Mouse (Mus musculus) forebrain, embryonic 11.5 days (tissue): ENCODE results near the gene Pknox2. TPM values are rescaled to one million over a fixed set of nuclear protein-coding genes. Genes with fewer than 3 reads are reported as not detected.

Experiments used
- ATAC-seq: fragments of 200-750 bp; cut with Nextera tagmentation; replicated peaks from 2 replicates; pipeline ENCODE4 v1.8.0; 2017; ENCODE audit warnings: moderate TSS enrichment; ENCODE audit not compliant: low FRiP score
- DNase-seq: peaks from one replicate; pipeline ENCODE4 v3.0.0-alpha.2; 2017; ENCODE audit warnings: low spot score
- H3K27ac ChIP-seq: fragments of 300-500 bp; sonication (generic); 2 replicates; pipeline ENCODE4 v1.5.1; 2014; ENCODE audit warnings: low read depth, low read length
- H3K27me3 ChIP-seq: fragments of 300-500 bp; sonication (generic); 2 replicates; pipeline ENCODE4 v1.6.1; 2014; ENCODE audit warnings: mild to moderate bottlenecking, low read length, mixed read lengths; ENCODE audit not compliant: control insufficient read depth, insufficient read depth
- H3K36me3 ChIP-seq: fragments of 300-500 bp; sonication (generic); 2 replicates; pipeline ENCODE4 v1.6.1; 2014; ENCODE audit warnings: mild to moderate bottlenecking, low read length, moderate library complexity, mixed read lengths; ENCODE audit not compliant: control insufficient read depth, insufficient read depth
- H3K4me1 ChIP-seq: fragments of 300-500 bp; sonication (generic); replicated peaks from 2 replicates; pipeline ENCODE4 v1.6.1; 2014; ENCODE audit warnings: low read length, mixed read lengths; ENCODE audit not compliant: control insufficient read depth, insufficient read depth
- H3K4me2 ChIP-seq: fragments of 300-500 bp; sonication (generic); 2 replicates; pipeline ENCODE4 v1.6.1; 2014; ENCODE audit warnings: low read depth, mild to moderate bottlenecking, low read length, moderate library complexity, mixed read lengths; ENCODE audit not compliant: severe bottlenecking
- H3K4me3 ChIP-seq: fragments of 300-500 bp; sonication (generic); 2 replicates; pipeline ENCODE4 v1.5.1; 2014; ENCODE audit warnings: low read depth, low read length
- H3K9ac ChIP-seq: fragments of 300-500 bp; sonication (generic); 2 replicates; pipeline ENCODE4 v1.6.1; 2014; ENCODE audit warnings: low read length
- H3K9me3 ChIP-seq: fragments of 300-500 bp; sonication (generic); 2 replicates; pipeline ENCODE4 v1.6.1; 2016; ENCODE audit warnings: low read length, mixed read lengths; ENCODE audit not compliant: control insufficient read depth
- WGBS: fragments of 180-500 bp; shearing (Covaris S2); extraction: QIAGEN DNeasy Blood & Tissue Kit; methylation state at CpG from one replicate; pipeline ENCODE4 v1.1.7; 2014; 5-methylcytosine and 5-hydroxymethylcytosine counted together
- polyA plus RNA-seq: library from polyadenylated mRNA; unstranded; fragments of >200 nt; fragmentation: Nextera tagmentation; extraction: Ambion mirVana; gene quantifications from 2 replicates; pipeline ENCODE4 v1.2.1, GENCODE M21; 2014

Pknox2 gene
- polyA plus RNA-seq, 1 experiment from 2014 or later = 21.0 TPM

DNA sequence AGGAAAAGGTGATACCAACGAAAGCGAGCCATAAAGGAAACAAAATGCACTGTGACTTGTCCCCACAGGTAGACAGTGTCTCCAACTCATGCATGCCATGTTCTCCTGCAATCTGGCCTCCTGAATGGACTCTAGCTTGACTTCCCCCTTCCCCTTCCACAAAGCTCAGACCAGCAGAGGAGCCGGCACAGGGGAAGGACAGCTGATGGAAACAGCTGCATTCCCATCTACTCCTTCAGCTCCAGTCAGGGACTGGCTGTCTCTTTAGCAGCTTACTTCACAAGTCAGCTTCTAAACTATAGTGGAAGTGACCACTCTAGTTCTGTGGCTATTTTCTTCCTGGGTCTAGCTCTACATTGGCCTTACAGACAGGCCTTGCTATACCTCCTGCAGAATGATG is 43.0 kb downstream of the Pknox2 start:
- H3K4me1 ChIP-seq = peaks cover 15% of the 10 kb centered on the region; the same call in 1 of the 2 replicates
- H3K9me3 ChIP-seq = no peaks in the 10 kb centered on the region
- no peak overlapping the region for H3K4me2 ChIP-seq
- ATAC-seq (no peak), DNase-seq (peak; percentile 30)
- H3K9ac ChIP-seq = no peak overlapping the region
- H3K36me3 ChIP-seq = no peaks in the 10 kb centered on the region
- no peak overlapping the region for H3K4me3 ChIP-seq
- H3K27ac ChIP-seq = no peak overlapping the region
- 62% methylated on average over 3 of the region's 3 CpGs for WGBS
- no peaks in the 10 kb centered on the region for H3K27me3 ChIP-seq

DNA sequence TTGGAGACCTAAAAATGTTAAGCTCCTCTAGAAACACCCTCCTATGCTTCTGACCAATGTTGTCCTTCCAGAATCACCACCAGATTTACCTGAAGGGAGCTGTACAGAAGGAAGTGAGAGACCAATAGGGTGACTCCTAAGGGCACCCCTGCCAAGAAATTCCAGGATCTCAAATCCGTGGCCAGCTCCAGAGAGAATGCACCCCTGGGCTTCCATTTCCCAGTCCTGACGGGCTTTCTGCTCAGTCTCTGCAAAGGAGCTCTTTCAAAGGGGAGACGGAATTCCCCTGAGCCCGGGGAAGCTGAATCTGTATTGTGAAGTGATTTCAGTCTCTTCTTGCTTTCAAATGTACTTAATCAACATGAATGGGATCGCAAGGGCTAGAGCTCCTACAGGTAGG is 43.4 kb downstream of the Pknox2 start:
- H3K27ac ChIP-seq = no peak overlapping the region
- ATAC-seq (no peak), DNase-seq (peak; percentile 37)
- H3K9ac ChIP-seq = no peak overlapping the region
- no peak overlapping the region for H3K4me3 ChIP-seq
- no peaks in the 10 kb centered on the region for H3K36me3 ChIP-seq
- H3K9me3 ChIP-seq = no peaks in the 10 kb centered on the region
- peaks cover 15% of the 10 kb centered on the region; the same call in 1 of the 2 replicates for H3K4me1 ChIP-seq
- H3K27me3 ChIP-seq = no peaks in the 10 kb centered on the region
- 31% methylated on average over 5 of the region's 5 CpGs for WGBS
- no peak overlapping the region for H3K4me2 ChIP-seq

DNA sequence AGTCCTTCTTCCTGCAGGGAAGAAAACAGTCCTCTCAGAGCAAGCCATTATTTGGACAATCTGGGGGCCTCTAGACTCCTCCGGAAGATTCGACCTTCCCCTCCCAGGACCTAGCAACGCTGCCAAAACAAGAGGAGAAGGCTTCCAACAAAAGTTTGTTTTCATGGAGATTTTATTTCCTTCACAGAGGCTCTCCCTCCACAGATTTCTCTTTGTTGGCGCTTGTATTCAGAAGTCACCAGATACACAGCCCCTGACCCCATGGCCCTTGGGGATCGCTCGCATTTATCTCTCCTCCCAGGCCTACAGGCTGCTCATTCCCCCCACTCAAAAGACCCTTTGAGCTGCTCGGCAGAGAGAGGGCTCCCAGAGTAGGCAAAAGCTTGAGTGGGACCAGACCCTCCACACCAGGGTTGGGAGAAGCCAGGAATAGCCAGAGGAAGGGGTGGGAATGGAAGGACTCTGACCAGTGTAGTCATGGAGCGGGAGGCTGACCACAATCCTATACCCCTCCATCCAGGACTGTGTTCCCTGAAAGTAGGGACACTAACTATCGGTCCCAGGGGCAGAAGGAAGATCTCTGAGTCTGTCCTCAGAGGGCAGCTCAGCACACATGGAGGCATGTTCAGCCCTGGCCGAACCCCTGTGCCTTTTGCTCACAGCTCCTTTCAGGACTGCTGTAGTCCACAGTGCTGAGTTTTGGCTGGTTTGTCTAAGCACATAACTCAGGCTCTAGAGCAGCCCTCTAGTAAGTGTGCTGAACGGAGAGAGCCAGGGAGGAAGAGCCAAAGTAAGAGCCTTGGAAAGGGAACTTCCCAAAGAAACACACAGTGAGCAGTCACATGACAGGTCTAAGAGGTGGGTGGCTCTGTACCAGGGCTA is 45.9 kb downstream of the Pknox2 start:
- no peak overlapping the region for H3K4me3 ChIP-seq
- ATAC-seq (0 out of 2 replicates have a peak, but pooled peaks have one; percentile 27), DNase-seq (peak; percentile 49)
- 43% methylated on average over 11 of the region's 11 CpGs for WGBS
- peak overlapping the region; percentile 5; the same call in 1 of the 2 replicates for H3K9ac ChIP-seq
- no peaks in the 10 kb centered on the region for H3K9me3 ChIP-seq
- H3K4me1 ChIP-seq = peaks cover 5% of the 10 kb centered on the region; the same call in 1 of the 2 replicates
- no peaks in the 10 kb centered on the region for H3K36me3 ChIP-seq
- peak overlapping the region; percentile 26; the same call in 1 of the 2 replicates for H3K27ac ChIP-seq
- H3K27me3 ChIP-seq = no peaks in the 10 kb centered on the region
- H3K4me2 ChIP-seq = no peak overlapping the region

DNA sequence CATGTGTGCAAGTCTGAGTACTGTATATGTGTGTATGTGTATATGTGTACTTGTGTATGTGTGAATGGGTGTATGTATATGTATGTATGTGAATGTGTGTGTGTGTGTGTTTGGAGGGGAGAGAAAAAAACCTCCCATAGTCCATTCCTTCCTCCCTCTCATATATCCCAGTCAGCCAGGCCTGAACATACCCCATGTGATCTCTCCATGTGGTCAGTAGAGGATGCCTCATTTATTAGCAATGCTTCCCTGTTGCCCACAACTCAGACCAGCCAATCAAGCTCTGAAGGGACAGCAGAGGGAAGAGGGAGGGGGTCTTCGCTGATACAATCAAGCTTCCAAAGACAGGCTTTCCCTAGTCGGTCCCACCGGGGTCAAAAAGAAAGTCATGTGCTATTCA is 47.6 kb downstream of the Pknox2 start:
- Histone ChIP-seq H3K4me1 (peaks cover 8% of the 10 kb centered on the region; the same call in 1 of the 2 replicates), H3K27ac (no peak overlapping the region), H3K4me3 (no peak overlapping the region), H3K27me3 (no peaks in the 10 kb centered on the region), H3K36me3 (no peaks in the 10 kb centered on the region), H3K9ac (no peak overlapping the region), H3K9me3 (no peaks in the 10 kb centered on the region), H3K4me2 (no peak overlapping the region)
- ATAC-seq = no peak
- DNase-seq = peak; percentile 23
- 77% methylated on average over 3 of the region's 3 CpGs for WGBS

DNA sequence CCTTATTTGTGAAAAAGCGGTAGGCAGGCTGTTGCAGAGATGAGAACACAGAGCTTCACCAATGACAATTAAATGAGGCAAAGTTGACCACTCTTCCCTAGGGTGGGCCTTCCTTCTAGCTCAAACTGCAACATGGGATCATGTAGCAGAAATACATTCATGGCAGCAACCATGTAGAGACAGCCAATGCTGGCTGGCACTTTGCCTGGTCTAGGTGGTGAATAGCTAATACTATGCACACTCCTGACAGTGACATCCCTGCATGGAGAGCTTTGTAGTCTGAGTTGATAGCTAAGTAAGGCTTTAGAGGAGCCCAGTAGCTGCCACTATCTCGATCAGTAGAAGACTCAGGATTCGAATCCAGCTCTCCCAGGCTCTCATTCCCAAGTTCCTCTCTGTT is 48.6 kb downstream of the Pknox2 start:
- H3K27ac ChIP-seq = no peak overlapping the region
- ATAC-seq (no peak), DNase-seq (no peak)
- no peak overlapping the region for H3K4me2 ChIP-seq
- H3K36me3 ChIP-seq = no peaks in the 10 kb centered on the region
- H3K27me3 ChIP-seq = no peaks in the 10 kb centered on the region
- H3K9ac ChIP-seq = no peak overlapping the region
- H3K9me3 ChIP-seq = no peaks in the 10 kb centered on the region
- H3K4me3 ChIP-seq = no peak overlapping the region
- H3K4me1 ChIP-seq = peaks cover 10% of the 10 kb centered on the region; the same call in 1 of the 2 replicates
- WGBS = 97% methylated on average over 3 of the region's 3 CpGs

DNA sequence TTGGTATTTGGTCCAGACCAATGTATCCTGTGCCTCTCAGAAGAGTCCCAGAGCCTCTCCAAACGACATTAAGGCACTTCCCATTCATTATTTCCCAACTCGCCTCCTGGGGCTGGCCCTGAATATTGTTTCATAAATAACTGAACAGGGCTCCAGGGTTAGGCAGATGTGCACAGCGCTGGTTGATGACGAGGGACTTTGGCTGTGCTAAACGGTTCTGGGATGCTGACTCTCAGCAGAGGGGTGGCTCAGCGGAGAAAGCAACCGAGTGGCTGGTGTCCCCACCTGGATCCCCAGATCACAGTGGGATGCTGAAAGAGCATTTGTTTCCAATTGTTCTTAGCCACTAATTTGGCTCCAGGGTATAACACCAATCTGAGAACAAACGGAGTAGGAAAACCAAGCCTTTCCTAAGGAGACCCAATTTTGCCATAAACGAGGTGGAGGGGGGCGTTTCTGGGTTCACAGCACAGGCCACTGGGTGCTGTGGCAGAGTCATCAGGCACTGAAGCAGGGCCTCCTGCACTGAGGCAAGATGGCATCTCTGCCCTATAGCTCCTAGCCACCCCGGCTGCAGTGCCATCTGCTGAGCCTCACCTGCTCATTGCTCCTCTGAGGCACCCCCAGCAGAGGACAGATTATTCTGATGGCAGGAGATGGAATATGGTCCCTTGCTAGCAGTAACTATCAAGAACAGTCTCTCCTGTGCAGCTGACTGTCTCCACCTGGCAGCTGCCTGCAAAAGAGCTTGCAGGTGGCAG is 52.8 kb downstream of the Pknox2 start:
- no peaks in the 10 kb centered on the region for H3K36me3 ChIP-seq
- H3K9ac ChIP-seq = no peak overlapping the region
- H3K9me3 ChIP-seq = no peaks in the 10 kb centered on the region
- WGBS = 33% methylated on average over 11 of the region's 11 CpGs
- no peak for DNase-seq
- H3K4me3 ChIP-seq = no peak overlapping the region
- peaks cover 22% of the 10 kb centered on the region for H3K4me1 ChIP-seq
- no peak overlapping the region for H3K27ac ChIP-seq
- no peaks in the 10 kb centered on the region for H3K27me3 ChIP-seq
- no peak overlapping the region for H3K4me2 ChIP-seq
- ATAC-seq = no peak

DNA sequence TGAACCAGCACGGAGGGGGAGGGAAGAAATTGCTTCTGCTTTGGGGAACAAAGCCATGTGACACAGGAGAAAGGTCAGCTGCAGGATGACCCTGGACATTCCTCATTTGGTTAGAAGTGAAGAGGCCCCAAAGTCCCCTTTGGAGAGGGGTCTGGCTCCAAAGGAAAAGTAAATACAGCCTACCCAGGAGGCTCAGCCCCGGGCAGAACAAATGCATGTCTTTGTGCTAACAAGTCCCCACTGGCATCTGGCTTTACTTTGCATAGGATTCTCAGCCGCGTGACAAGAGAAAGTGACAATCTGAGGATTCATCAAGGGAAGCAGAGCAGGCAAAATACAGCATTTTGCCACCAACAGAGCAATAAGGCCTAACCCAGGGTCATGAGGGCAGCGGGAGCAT is 54.1 kb downstream of the Pknox2 start:
- H3K4me3 ChIP-seq = no peak overlapping the region
- H3K9me3 ChIP-seq = no peaks in the 10 kb centered on the region
- no peaks in the 10 kb centered on the region for H3K36me3 ChIP-seq
- peak; percentile 69 for DNase-seq
- H3K27ac ChIP-seq = peak overlapping the region; percentile 19; the same call in 1 of the 2 replicates
- no peaks in the 10 kb centered on the region for H3K27me3 ChIP-seq
- peaks cover 22% of the 10 kb centered on the region for H3K4me1 ChIP-seq
- ATAC-seq = 0 out of 2 replicates have a peak, but pooled peaks have one; percentile 35
- H3K9ac ChIP-seq = no peak overlapping the region
- H3K4me2 ChIP-seq = no peak overlapping the region
- WGBS = 2% methylated on average over 5 of the region's 5 CpGs

DNA sequence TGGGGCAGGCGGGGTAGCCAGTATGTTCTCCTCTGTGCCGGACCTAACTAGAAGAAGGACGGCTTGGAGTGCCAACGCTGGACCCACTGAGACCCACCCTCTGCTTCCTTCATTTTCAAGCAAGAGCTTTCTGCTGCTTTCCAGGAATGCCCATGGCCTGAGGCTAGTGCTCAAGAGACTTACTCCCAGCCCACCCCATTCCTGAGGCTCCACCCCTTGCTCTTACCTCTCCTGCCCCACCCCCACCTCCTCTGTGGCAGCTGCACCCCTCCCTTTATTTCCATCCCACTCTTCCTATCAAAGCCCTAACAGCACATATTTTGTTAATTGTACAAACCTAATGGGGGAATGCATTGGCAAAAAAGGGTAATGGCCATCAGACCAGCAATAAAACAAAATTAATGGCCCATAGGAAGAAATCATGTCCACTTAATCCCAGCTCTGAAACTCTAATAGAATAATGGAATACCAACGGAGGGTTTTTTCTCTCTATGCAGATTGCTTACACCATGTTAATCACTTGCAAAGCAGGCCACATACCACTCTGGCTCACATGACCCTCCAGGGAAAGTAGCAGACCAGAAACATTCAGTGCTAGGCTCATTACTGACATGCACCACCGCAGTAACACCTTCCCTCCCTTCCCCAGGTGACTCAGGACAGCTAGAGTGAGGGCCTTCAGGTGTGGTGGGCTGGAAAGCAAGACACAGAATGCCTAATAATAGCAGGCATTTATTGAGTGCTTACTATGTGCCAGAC is 57.1 kb downstream of the Pknox2 start:
- Histone ChIP-seq H3K9me3 (no peaks in the 10 kb centered on the region), H3K9ac (no peak overlapping the region), H3K36me3 (no peaks in the 10 kb centered on the region), H3K4me2 (no peak overlapping the region), H3K4me3 (no peak overlapping the region), H3K4me1 (peaks cover 22% of the 10 kb centered on the region), H3K27ac (no peak overlapping the region), H3K27me3 (no peaks in the 10 kb centered on the region)
- ATAC-seq (peak; percentile 66), DNase-seq (peak; percentile 66)
- WGBS = 18% methylated on average over 6 of the region's 6 CpGs
